Mouse (Mus musculus) T-helper 2 cell (primary cell): ENCODE data around the gene Ssh2.

Source experiments
- in situ Hi-C: fragments of 300-600 bp; cut with MboI, MseI; formaldehyde crosslinking; loops from one replicate; pipeline ENCODE4 v1.15.1; 2025; ENCODE audit warnings: high pct_unique_total_duplicates

The Ssh2 gene

GRCm38 (mm10) chr11:77347273-77347672 is 131.2 kb downstream of the Ssh2 start:
- in situ Hi-C loops = no loop called here

GRCm38 (mm10) chr11:77348142-77348741 is 132.2 kb downstream of the Ssh2 start:
- in situ Hi-C loops = no loop called here

- in situ Hi-C loops = no loop called here
These were observed 132.9 kb downstream of the Ssh2 start for GRCm38 (mm10) chr11:77348985-77349384.

GRCm38 (mm10) chr11:77349698-77350097 is 133.6 kb downstream of the Ssh2 start:
- in situ Hi-C loops = loop anchor here (10.0 kb wide), 1 partner anchor 625 kb away; no protein-coding TSS in a partner anchor

GRCm38 (mm10) chr11:77355055-77355454 is 139.0 kb downstream of the Ssh2 start:
- in situ Hi-C loops = loop anchor here (10.0 kb wide), 1 partner anchor 620 kb away; no protein-coding TSS in a partner anchor

GRCm38 (mm10) chr11:77357839-77358238 is 141.8 kb downstream of the Ssh2 start:
- in situ Hi-C loops = loop anchor here (10.0 kb wide), 1 partner anchor 617 kb away; no protein-coding TSS in a partner anchor

GRCm38 (mm10) chr11:77363476-77363875 is 147.4 kb downstream of the Ssh2 start:
- in situ Hi-C loops = no loop called here

- in situ Hi-C loops = no loop called here
These were observed 148.3 kb downstream of the Ssh2 start for GRCm38 (mm10) chr11:77364376-77364775.

- in situ Hi-C loops = no loop called here
These were observed 149.8 kb downstream of the Ssh2 start for GRCm38 (mm10) chr11:77365706-77366386.

GRCm38 (mm10) chr11:77367541-77368270 is 151.6 kb downstream of the Ssh2 start:
- in situ Hi-C loops = no loop called here

- in situ Hi-C loops = no loop called here
These were observed 153.2 kb downstream of the Ssh2 start for GRCm38 (mm10) chr11:77369188-77369840.

GRCm38 (mm10) chr11:77369841-77370191 is 153.7 kb downstream of the Ssh2 start:
- in situ Hi-C loops = no loop called here

- in situ Hi-C loops = no loop called here
These were observed 155.0 kb downstream of the Ssh2 start for GRCm38 (mm10) chr11:77371088-77371487.

GRCm38 (mm10) chr11:77371696-77372095 is 155.6 kb downstream of the Ssh2 start:
- in situ Hi-C loops = no loop called here

GRCm38 (mm10) chr11:77372196-77372904 is 156.3 kb downstream of the Ssh2 start:
- in situ Hi-C loops = no loop called here

GRCm38 (mm10) chr11:77378622-77379021 is 162.5 kb downstream of the Ssh2 start:
- in situ Hi-C loops = no loop called here

GRCm38 (mm10) chr11:77381174-77381573 is 165.1 kb downstream of the Ssh2 start:
- in situ Hi-C loops = loop anchor here (10.0 kb wide), 1 partner anchor 896 kb away; no protein-coding TSS in a partner anchor

- in situ Hi-C loops = loop anchor here (10.0 kb wide), 1 partner anchor 899 kb away; no protein-coding TSS in a partner anchor
These were observed 168.1 kb downstream of the Ssh2 start for GRCm38 (mm10) chr11:77384151-77384550.

GRCm38 (mm10) chr11:77385706-77386690 is 169.9 kb downstream of the Ssh2 start:
- in situ Hi-C loops = loop anchor here (10.0 kb wide), 1 partner anchor 901 kb away; no protein-coding TSS in a partner anchor

- in situ Hi-C loops = loop anchor here (10.0 kb wide), 1 partner anchor 903 kb away; no protein-coding TSS in a partner anchor
These were observed 172.1 kb downstream of the Ssh2 start for GRCm38 (mm10) chr11:77388197-77388596.
